In genomic region chr2:152914310-152915120, GRCm38 (mm10) we compare ENCODE assay signal across 8 mouse cellular contexts. TPM values are rescaled to one million over a fixed set of nuclear protein-coding genes. Genes with fewer than 3 reads are reported as not detected.
DNase-seq lines count a peak whose midpoint lies in the region; ATAC-seq lines count a peak whose summit lies in the region.

No protein-coding gene starts in this region.

- no peaks in the 10 kb centered on the region for H3K9me3 ChIP-seq in embryonic facial prominence, embryonic 10.5 days
- no peaks in the 10 kb centered on the region for H3K9me3 ChIP-seq in midbrain, embryonic 12.5 days

- peak; percentile 70 for DNase-seq in ovary, adult 18-20 months (ENCODE audit: low spot score)
- DNase-seq in ovary, postnatal 10 days (ENCODE audit: low spot score) = no peak
- peak; percentile 88 for DNase-seq in embryonic facial prominence, embryonic 10.5 days (ENCODE audit: low spot score)
- peak; percentile 98 for DNase-seq in heart, adult 11 months
- peak; percentile 75 for DNase-seq in kidney, adult 11 months
- peak; percentile 91 for DNase-seq in left cerebral cortex, postnatal 4 days
- peak; percentile 65 for DNase-seq in spleen, adult 12 weeks (ENCODE audit: low spot score)

- ATAC-seq in midbrain, embryonic 12.5 days (ENCODE audit: low FRiP score, low read depth) = peak; percentile 67; the same call in 1 of the 2 replicates

- WGBS in embryonic facial prominence, embryonic 10.5 days = 5% methylated on average over 18 of the region's 18 CpGs
- 5% methylated on average over 18 of the region's 18 CpGs for WGBS in midbrain, embryonic 12.5 days

- peak overlapping the region; percentile 37; the same call in 1 of the 2 replicates for H3K9ac ChIP-seq in midbrain, embryonic 12.5 days (replicated peaks)

- no peaks in the 10 kb centered on the region for H3K36me3 ChIP-seq in embryonic facial prominence, embryonic 10.5 days (replicated peaks)
- no peaks in the 10 kb centered on the region for H3K36me3 ChIP-seq in midbrain, embryonic 12.5 days

- no peak overlapping the region for H3K27ac ChIP-seq in embryonic facial prominence, embryonic 10.5 days (replicated peaks)
- no peak overlapping the region for H3K27ac ChIP-seq in midbrain, embryonic 12.5 days (replicated peaks)

- peaks cover 75% of the 10 kb centered on the region for H3K27me3 ChIP-seq in embryonic facial prominence, embryonic 10.5 days (replicated peaks; ENCODE audit: low read depth, poor library complexity, severe bottlenecking)
- peaks cover 57% of the 10 kb centered on the region for H3K27me3 ChIP-seq in midbrain, embryonic 12.5 days

- H3K4me3 ChIP-seq in embryonic facial prominence, embryonic 10.5 days = peak overlapping the region; percentile 42
- peak overlapping the region; percentile 19; the same call in 1 of the 2 replicates for H3K4me3 ChIP-seq in midbrain, embryonic 12.5 days

- intact Hi-C loops in left cerebral cortex, postnatal 4 days (cut with DNase I) = loop anchor here (5.0 kb wide), 1 partner anchor 228 kb away; no protein-coding TSS in a partner anchor

- peaks cover 53% of the 10 kb centered on the region for H3K4me1 ChIP-seq in embryonic facial prominence, embryonic 10.5 days
- H3K4me1 ChIP-seq in midbrain, embryonic 12.5 days = peaks cover 10% of the 10 kb centered on the region; the same call in 1 of the 2 replicates

- H3K4me2 ChIP-seq in midbrain, embryonic 12.5 days (replicated peaks) = peak overlapping the region; percentile 42

RNA-seq across cellular contexts. Expression of gene Mylk2, which starts 3.4 kb away (rescaled TPM):
- 0.05 TPM in 1 of 2 replicates, not detected in the other for polyA plus RNA-seq in embryonic facial prominence, embryonic 10.5 days (2016; fragmentation: Nextera tagmentation; extraction: Ambion mirVana)
- total RNA-seq in left cerebral cortex, postnatal 4 days (2021) = not detected
- not detected in 2 replicates for polyA plus RNA-seq in midbrain, embryonic 12.5 days (2016; fragmentation: Nextera tagmentation; extraction: Ambion mirVana)

RNA-seq across cellular contexts. Expression of gene Foxs1, which starts 18.5 kb away (rescaled TPM):
- polyA plus RNA-seq in embryonic facial prominence, embryonic 10.5 days (2016; fragmentation: Nextera tagmentation; extraction: Ambion mirVana) = 0.45 and 0.72 TPM in 2 replicates
- 1 to 10 TPM; 1.6 TPM for total RNA-seq in left cerebral cortex, postnatal 4 days (2021)
- 2.4 and 2.6 TPM in 2 replicates for polyA plus RNA-seq in midbrain, embryonic 12.5 days (2016; fragmentation: Nextera tagmentation; extraction: Ambion mirVana)

RNA-seq across cellular contexts. Expression of gene Dusp15, which starts 37.0 kb away (rescaled TPM):
- 0.34 and 0.95 TPM in 2 replicates for polyA plus RNA-seq in embryonic facial prominence, embryonic 10.5 days (2016; fragmentation: Nextera tagmentation; extraction: Ambion mirVana)
- total RNA-seq in left cerebral cortex, postnatal 4 days (2021) = 10 to 100 TPM; 18.3 to 22.2 TPM
- 1.2 and 1.4 TPM in 2 replicates for polyA plus RNA-seq in midbrain, embryonic 12.5 days (2016; fragmentation: Nextera tagmentation; extraction: Ambion mirVana)

RNA-seq across cellular contexts. Expression of gene Ttll9, which starts 47.8 kb away (rescaled TPM):
- 1.3 and 1.8 TPM in 2 replicates for polyA plus RNA-seq in embryonic facial prominence, embryonic 10.5 days (2016; fragmentation: Nextera tagmentation; extraction: Ambion mirVana)
- 1 to 10 TPM; 3.3 to 5.2 TPM for total RNA-seq in left cerebral cortex, postnatal 4 days (2021)
- 1.4 and 1.7 TPM in 2 replicates for polyA plus RNA-seq in midbrain, embryonic 12.5 days (2016; fragmentation: Nextera tagmentation; extraction: Ambion mirVana)
